Mouse (Mus musculus) embryonic fibroblast, embryonic 13.5 days (primary cell): ENCODE measurements around the gene Gsk3b. TPM values are rescaled to one million over a fixed set of nuclear protein-coding genes. Genes with fewer than 3 reads are reported as not detected.

ENCODE experiments used
- H3K27ac ChIP-seq: 2 replicates; pipeline ENCODE4 v1.5.1; 2012; ENCODE audit warnings: low read length, control low read depth, inconsistent platforms; ENCODE audit not compliant: insufficient read depth
- H3K4me1 ChIP-seq: 2 replicates; pipeline ENCODE4 v1.6.1; 2011; ENCODE audit warnings: low read length; ENCODE audit not compliant: control insufficient read depth, insufficient read depth
- H3K4me3 ChIP-seq: 2 replicates; pipeline ENCODE4 v1.5.1; 2011; ENCODE audit warnings: mild to moderate bottlenecking, control low read depth, low read length; ENCODE audit not compliant: insufficient read depth
- CTCF ChIP-seq: IDR thresholded peaks from 2 replicates; pipeline ENCODE4 v1.5.1; 2011; ENCODE audit warnings: mild to moderate bottlenecking, control low read depth, low read length, moderate library complexity, borderline replicate concordance; ENCODE audit not compliant: insufficient read depth
- POLR2A ChIP-seq: IDR thresholded peaks from 2 replicates; pipeline ENCODE4 v1.6.1; 2011; ENCODE audit warnings: low read depth, mild to moderate bottlenecking, control low read depth, low read length, moderate library complexity
- polyA plus RNA-seq: library from polyadenylated mRNA; stranded (reverse); fragments of >200 nt; gene quantifications from 2 replicates; pipeline ENCODE4 v1.2.4, GENCODE M21; 2011; ENCODE audit warnings: low read depth; ENCODE audit not compliant: missing spikeins, insufficient read length

Gene Gsk3b
- polyA plus RNA-seq, 1 experiment: 79.6 TPM

DNA sequence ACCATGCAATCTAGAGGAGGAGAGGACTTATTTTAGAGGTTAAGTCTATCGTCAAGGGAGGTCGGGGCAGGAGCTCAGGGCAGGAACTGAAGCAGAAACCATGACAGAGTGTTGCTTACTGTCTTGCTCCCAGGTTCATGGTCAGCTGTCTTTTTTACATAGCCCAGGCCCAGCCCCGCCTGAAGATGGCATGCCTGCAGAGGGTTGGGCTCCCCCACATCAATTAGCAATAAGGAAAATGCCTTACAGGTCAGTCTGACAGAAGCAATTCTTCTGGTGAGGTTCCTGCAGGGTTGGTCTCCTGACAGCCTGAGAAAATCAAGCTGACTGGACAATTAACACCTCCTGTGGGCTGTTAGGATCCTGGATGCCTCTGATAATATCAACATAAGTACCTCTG is 182.8 kb downstream of the Gsk3b start:
- Histone ChIP-seq H3K4me1 (no peaks in the 10 kb centered on the region), H3K27ac (no peak overlapping the region), H3K4me3 (no peak overlapping the region)
- TF ChIP-seq POLR2A: no peak
- TF ChIP-seq CTCF: no peak

GRCm38 (mm10) chr16:38272483-38272882 is 183.7 kb downstream of the Gsk3b start:
- Histone ChIP-seq H3K4me1 (no peaks in the 10 kb centered on the region), H3K27ac (no peak overlapping the region), H3K4me3 (no peak overlapping the region)
- TF ChIP-seq POLR2A: no peak
- TF ChIP-seq CTCF: no peak

DNA sequence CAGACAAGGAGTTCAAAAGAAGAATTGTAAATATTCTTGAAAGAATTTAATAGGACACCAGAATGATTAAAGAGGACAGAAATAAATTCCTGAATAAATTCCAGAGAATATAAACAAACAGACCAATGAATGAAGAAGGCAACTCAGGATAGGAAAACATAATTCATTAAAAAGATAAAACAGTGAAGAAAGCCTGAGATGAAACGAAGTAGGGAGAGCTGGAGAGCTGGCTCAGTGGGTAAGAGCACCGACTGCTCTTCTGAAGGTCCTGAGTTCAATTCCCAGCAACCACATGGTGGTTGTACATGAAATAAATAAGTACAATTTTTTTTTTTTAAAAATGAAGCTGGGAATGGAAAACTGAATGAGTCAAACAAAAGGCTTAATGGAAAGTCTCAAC is 185.9 kb downstream of the Gsk3b start:
- Histone ChIP-seq H3K4me3 (no peak overlapping the region), H3K4me1 (no peaks in the 10 kb centered on the region), H3K27ac (no peak overlapping the region)
- no peak for TF ChIP-seq CTCF

DNA sequence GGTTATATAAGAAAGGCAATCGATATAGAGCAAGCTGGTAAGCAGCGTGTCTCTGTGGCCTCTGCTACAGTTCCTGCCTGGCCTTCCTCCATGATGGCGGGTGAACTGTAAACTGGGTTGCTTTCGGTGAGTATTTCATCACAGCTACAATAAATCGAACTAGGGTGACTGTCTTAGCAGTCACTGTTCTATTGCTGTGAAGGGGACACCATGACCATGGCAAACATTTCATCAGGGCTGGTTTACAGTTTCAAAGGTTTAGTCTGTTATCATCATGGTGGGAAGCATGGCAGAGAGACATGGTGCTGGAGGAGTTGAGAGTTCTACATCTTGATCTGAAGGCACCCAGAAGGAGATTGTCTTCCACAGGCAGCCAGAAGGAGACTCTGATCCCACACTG is 191.0 kb downstream of the Gsk3b start:
- no peak overlapping the region for H3K27ac ChIP-seq
- no peaks in the 10 kb centered on the region for H3K4me1 ChIP-seq
- TF ChIP-seq POLR2A (no peak), CTCF (no peak)
- H3K4me3 ChIP-seq: no peak overlapping the region

GRCm38 (mm10) chr16:38280951-38281350 is 192.2 kb downstream of the Gsk3b start:
- no peak for TF ChIP-seq CTCF
- TF ChIP-seq POLR2A: no peak
- Histone ChIP-seq H3K27ac (no peak overlapping the region), H3K4me3 (no peak overlapping the region), H3K4me1 (no peaks in the 10 kb centered on the region)

GRCm38 (mm10) chr16:38282559-38283160 is 193.9 kb downstream of the Gsk3b start:
- H3K4me3 ChIP-seq: no peak overlapping the region
- H3K4me1 ChIP-seq: no peaks in the 10 kb centered on the region
- TF ChIP-seq POLR2A (no peak), CTCF (no peak)
- H3K27ac ChIP-seq: no peak overlapping the region

- Histone ChIP-seq H3K4me3 (no peak overlapping the region), H3K27ac (no peak overlapping the region), H3K4me1 (no peaks in the 10 kb centered on the region)
- TF ChIP-seq POLR2A (no peak), CTCF (no peak)
Measured at GRCm38 (mm10) chr16:38283300-38283699, 194.5 kb downstream of the Gsk3b start.

DNA sequence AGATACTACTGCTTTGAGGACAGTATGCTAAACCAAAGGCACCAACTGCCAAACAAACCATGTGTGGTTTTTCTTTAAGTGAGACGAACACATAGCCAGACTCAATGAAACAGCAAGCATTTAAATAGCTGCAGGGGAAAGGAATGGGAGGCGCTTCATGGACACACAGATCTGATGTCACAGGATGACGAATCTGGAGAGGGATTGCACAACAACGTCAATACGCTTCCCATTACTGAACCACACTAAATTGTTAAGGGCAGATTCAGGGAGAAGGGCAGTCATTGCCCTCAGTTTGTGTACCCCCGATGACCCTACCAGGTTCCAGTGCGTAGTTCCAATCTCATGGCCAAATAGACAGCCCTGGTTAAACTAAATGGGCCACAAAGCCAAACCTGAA is 197.0 kb downstream of the Gsk3b start:
- Histone ChIP-seq H3K4me1 (no peaks in the 10 kb centered on the region), H3K27ac (no peak overlapping the region), H3K4me3 (no peak overlapping the region)
- no peak for TF ChIP-seq POLR2A
- TF ChIP-seq CTCF: no peak

GRCm38 (mm10) chr16:38286541-38286940 is 197.7 kb downstream of the Gsk3b start:
- TF ChIP-seq POLR2A: no peak
- TF ChIP-seq CTCF: no peak
- no peak overlapping the region for H3K4me3 ChIP-seq
- no peak overlapping the region for H3K27ac ChIP-seq
- H3K4me1 ChIP-seq: no peaks in the 10 kb centered on the region

GRCm38 (mm10) chr16:38287357-38287756 is 198.6 kb downstream of the Gsk3b start:
- H3K4me3 ChIP-seq: no peak overlapping the region
- no peak for TF ChIP-seq CTCF
- no peak for TF ChIP-seq POLR2A

DNA sequence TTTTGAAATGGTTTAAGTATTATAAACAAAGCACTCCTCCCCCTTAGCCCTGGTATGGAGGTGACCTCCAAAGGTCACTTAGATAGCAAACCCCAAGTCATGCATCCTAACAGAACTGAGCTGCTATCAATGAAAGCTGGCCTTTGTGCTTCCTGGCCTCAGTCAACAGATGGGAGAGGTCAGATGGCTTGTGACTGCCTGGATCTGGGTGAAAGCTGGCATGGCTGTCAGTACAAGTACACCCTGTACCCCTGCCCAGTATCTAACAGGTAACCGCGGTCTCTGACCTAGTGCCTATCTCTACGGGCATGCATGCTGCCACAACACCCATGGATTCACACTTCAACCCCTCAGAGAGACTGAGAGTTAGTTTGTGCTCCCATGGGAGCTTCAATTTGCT is 199.0 kb downstream of the Gsk3b start:
- no peak overlapping the region for H3K27ac ChIP-seq
- H3K4me1 ChIP-seq: no peaks in the 10 kb centered on the region

More at GRCm38 (mm10) chr16:38287357-38287756, 198.6 kb downstream of the Gsk3b start:
- Histone ChIP-seq H3K27ac (no peak overlapping the region), H3K4me1 (no peaks in the 10 kb centered on the region)

More for the DNA sequence above, 199.0 kb downstream of the Gsk3b start:
- TF ChIP-seq POLR2A (no peak), CTCF (no peak)
- H3K4me3 ChIP-seq: no peak overlapping the region
